Mouse (Mus musculus): ENCODE measurements around the gene Hoxa3.

The Hoxa3 gene

DNA sequence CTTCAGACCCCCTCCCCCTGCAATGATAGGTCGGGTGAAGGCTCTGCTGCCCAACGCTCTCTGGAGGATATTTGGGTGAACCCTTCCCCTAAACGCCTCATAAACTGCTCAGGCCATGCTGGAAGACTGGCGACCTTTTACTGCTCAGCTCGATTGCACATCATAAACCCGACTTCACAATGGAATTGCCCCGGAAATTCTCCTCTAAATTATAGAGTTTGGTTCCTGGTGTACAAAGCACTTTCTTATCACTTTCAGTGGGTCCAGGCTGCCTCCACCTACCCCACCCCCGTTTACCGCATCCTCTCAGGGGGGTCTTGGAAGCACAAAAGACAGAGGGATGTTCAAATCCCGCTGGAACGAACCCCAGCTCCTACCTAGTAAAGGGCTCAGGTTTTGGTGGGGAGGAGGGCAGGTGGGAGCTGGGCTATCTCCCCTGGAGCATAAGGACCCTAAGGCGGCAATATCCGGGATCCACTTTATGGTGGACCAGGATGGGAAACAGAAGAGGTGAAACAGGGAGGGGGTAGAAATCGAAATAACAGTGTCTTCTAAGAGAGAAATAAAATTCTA lies 5.6 kb upstream of the Hoxa3 start:
- DNase-seq = peak; percentile 45

DNA sequence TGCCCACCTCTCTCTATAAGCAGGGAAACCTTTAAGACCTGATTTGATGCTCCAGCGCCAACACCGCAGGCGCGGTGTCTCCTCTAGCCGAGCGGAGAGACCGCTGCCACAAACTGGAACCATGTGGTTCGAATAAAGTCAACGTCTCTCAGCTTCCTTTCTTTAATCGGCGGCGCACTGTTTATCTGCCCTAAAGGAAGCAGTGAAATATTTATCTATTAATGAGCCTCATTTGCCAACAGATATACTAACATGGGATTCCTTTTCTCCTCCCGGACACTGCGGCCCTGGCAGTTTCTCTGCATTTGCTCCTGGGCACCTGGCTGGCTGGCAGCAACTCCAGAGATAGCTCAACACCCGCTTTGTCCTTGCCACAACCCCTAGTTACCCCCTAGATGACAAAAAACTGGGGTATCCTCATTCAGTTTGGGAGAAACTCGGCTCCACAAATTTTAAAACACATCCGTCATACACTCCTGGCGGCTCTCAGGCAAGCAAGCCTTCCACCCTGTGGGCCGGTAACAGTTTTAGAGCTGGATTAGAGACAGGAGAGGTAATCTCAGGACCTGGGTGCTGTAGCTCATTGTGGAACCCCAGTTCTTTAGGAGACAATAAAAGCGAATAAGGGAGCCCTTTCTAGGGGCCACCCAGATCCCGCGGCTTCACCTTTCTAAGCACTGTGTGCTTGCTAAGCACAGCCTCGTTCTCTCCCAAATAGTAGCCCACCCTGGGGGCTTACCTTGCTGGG lies 4.9 kb upstream of the Hoxa3 start:
- DNase-seq = peak; percentile 52

DNA sequence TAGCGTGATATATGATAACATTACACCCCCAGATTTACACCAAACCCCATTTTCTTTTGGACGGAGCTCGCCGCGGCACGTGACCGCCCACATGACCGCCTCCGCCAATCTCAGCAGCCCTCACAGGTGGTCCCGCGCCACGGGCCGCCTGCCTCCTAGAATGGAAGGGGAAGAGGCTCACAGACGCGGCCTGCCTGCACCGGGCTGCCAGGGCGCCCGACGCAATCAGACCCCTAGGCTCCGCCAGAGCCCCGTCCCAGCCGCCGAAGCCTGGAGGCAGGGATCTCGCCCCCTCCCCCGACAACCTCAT lies 4.3 kb upstream of the Hoxa3 start:
- peak; percentile 96 for DNase-seq

DNA sequence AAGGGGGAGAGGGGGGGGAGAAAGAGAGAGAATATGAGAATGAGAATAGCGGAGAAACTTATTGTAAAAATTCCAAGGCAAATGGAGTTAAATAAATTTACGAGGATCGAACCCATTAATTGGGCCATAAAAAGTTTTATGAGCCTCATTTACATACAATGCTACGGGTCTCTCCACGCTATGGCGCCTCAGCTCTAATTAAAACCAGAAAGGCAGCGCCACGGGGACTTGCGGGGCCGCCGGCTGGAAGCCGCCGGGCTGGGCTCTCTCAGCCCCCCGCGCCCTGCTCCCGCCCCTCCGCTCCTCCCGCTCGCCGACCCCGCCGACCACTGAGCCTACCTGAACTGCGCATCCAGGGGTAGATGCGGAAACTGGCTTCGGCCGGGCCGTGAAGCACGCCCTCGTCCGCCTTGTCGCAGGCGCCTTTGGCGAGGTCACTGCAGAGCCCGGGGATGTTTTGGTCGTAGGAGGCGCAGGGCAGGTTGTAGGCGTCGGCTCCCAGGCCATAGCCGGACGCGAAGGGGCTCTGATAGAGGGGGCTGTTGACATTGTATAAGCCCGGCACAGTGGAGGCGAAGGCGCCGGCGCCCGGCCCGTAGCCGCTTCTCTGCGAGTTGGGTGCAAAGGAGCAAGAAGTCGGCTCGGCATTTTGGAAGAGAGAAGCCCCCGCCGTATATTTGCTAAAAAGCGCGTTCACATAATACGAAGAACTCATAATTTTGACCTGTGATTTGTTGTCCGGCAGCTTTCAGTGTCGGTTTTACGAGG lies 3.7 kb upstream of the Hoxa3 start:
- DNase-seq = no peak

GRCm38 (mm10) chr6:52215771-52216535 lies 2.8 kb upstream of the Hoxa3 start:
- DNase-seq = peak; percentile 52

GRCm38 (mm10) chr6:52215070-52215469 lies 1.9 kb upstream of the Hoxa3 start:
- DNase-seq = peak; percentile 31

DNA sequence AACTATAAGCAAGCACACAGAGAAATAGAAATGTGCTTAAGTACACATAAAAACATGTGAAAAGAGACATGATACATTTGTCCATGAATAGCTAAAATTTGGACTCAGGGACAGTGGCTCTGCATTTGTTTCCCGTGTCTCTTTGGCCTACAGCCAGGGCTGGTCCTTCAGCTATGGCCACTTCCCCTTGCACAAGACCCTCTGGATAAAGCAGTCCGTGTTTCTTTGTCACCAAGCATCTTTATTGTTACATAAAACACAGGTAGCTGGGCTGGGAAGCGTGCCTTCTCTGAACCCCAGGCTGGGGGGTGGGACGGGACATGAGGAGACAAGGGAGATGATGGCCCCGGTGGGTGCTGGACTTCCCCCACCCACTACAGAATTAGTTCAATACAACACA lies 1.1 kb upstream of the Hoxa3 start:
- peak; percentile 36 for DNase-seq

DNA sequence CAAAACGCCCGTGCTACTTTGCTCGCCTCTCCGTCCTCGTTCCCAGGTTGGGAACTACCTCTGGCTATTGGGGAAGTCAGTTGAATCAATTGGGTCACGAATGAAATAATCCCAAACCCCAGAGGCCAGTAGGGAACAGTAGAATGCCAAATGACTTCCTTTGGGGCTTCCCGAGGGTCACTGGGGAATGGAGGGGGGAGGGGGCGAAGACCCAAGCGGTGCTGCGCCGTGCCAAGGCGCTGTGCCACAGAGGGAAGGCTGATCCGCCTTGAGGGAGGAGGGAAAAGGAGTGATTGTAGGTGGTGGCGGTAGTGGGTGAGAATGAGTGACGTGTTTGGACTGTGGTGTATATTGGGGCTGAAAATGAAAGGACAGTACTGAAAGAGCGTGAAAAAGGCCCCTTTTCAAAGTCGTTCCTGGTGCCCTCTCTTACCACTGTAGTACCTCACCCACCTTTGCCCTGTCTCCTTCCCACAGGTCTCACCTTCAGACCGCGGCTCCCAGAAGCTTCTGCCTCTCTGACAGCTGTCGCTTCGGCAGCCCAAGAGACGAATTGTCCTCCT lies 499 bp downstream of the Hoxa3 start:
- peak; percentile 86 for DNase-seq

DNA sequence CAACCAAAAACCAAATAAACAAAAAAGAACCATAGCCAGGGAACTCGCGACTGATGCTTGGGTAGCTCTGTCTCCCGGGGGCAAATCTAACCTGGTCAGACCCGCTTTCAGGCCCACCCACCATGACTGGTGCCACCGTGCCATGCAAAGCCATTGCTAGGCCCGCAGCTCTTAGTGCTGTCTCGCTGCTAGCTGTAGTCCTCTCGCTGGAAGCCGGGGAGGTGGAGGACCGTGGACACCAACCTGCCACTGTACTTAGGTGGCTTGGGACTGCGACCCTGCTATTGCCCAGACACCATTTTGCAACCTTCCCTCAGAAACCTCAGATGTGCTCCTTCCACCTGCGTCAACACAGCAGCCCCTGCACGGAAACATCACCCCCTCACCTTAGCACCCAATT lies 1.2 kb downstream of the Hoxa3 start:
- DNase-seq = no peak

- peak; percentile 89 for DNase-seq
Measured at GRCm38 (mm10) chr6:52211170-52211935, 1.8 kb downstream of the Hoxa3 start.

GRCm38 (mm10) chr6:52209685-52210046 lies 3.5 kb downstream of the Hoxa3 start:
- DNase-seq = peak; percentile 37

DNA sequence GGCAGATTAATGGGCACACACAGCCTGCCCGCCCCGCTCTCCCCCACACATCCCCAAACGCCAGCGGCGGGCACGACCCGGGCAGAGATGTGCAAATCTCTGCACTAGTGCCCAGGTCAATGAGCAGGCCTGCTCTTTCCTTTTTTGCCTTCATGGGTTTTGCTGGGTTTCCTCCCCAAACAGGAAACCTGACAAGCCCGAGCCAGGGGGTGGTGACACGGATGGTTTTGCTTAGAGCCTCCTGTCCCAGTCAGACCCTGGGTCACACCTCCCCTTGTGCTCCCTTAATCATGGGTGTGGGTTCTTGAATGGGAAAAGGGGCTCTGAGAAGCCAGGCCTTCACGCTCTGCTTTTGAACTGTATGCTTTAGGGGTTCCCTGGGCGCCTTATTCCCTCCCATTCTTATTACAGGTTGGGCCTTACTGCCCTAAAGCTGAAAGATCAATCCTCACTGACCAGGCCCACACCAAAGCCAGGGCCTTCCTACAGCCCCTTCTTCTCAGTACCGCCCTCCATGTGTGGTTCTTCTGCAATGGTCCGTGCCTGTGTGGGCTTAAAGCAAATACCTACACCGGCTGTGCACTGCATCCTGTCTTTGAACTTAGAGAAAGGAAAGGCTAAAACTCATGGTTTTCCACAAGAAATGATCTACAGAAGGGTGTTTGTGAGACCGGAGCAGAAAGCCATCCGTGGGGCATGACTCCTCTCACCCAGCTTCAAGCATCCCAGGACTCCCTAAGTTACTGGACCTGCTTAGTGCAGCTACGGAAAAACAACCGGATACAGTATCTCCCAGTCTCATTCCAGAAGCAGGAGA lies 4.1 kb downstream of the Hoxa3 start:
- DNase-seq = no peak

DNA sequence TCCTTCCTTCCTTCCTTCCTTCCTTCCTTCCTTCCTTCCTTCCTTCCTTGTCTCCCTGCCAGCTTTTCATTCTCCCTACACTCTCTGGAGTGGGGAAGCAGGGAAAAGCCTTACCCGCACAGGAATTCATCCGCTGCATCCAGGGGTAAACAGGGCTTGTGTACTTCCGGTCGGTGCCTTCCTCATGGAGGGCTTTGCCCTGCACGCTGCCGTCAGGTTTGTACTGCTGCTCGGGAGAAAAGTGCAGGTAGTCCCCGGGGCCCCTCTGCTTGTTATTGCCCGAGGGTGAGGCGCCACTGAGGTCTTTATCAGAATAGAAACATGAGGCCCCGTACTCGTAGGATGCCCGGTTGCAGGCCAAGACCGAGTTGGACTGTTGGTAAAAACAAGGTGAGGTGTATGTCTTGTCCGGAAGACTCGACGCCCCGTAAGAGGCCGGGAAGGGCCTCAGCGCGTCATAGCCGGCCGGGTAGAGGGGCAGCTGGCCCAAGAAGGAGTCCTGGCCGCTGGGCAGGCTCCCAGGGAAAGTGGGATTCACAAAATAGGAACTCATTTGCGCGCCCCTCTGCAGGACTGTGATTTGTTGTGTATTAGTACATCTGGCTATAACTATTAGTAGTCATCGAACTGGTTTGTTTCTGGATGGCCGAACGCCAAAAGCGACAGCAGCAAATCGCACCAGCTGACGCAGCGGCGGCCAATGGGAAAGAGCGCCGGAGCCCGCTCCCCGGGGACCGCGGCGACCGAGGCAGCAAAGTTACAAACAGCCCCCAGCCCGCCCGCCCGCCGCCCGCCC lies 4.9 kb downstream of the Hoxa3 start, which contains the start of gene Hoxa6:
Hoxa6 (minus strand) TSS at position 651 of the 796 bp plus-strand sequence.
- DNase-seq = peak; percentile 72

DNA sequence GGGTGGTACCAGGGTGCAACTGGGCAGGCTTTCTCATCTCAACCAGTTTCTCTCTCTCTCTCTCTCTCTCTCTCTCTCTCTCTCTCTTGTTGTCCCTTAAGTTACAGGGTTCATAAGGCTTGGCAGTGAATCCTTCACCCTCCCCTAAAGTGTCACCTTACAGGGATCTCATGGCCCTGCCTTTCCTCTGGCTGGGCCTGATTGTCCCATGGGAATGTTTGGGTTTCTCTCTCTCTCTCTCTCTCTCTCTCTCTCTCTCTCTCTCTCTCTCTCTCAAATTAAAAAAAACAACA lies 5.5 kb downstream of the Hoxa3 start:
- no peak for DNase-seq

- no peak for DNase-seq
Measured at GRCm38 (mm10) chr6:52206882-52207683, 6.1 kb downstream of the Hoxa3 start.

DNA sequence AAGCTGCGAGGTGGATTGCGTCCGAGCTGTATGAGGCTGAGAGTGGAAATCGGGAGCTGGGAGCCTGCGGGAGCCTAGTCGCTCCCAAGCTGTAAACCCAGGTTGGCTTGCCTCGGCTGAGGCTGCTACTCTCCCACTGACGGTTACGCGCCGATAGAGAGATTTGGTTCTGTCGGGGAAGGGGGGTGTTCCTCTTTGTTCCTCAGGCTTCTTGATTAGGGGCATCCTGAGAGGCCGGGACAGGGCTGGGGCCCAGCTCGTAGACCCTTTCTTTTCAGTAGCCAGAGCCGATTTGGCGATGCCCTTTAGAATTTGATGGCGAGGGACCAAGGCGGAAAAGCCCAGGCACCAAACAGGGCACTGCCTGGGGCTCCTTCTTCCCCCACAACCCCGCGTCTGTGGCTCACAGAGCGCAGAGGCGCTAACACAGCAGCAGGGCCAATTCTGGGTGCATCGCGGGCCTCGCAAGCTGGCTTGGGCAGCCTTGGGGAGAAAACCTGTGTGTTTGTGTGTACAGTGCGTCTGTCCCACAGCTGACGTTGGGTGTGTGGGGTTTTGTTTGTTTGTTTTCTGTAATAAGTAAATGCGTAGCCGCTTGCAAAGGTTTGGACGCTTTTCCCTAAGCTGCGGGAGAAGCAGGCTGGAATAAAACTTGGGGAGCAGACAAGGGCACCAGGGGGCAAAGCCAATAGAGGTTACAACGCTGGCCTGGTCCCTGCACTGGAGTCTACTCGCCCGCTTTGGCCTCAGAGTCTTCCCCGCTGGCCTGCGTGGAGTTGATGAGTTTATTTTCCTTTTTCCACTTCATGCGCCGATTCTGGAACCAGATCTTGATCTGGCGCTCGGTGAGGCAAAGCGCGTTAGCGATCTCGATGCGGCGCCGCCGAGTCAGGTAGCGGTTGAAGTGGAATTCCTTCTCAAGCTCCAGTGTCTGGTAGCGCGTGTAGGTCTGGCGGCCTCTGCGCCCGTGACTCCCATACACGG lies 7.2 kb downstream of the Hoxa3 start:
- DNase-seq = peak; percentile 22

DNA sequence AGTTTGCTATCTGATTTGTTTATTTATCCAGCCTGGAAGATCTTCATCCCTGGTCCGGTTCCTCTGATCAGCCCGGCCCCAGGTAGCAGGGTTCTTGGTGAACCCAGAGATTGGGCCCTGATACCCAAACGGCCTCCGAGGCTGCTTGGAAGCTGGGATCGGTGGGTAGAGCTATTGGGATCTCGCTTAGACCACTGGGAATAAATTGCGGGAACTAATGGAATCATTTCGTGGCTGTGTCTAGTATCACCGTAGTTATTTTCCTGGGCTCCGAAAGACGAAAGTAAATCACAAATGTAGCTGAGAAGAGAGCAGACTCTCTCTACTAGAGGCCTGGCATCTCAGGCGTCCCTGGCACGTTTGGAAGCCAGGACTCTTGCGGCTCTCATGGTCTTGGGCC lies 7.9 kb downstream of the Hoxa3 start:
- no peak for DNase-seq

- DNase-seq = peak; percentile 96
Measured at GRCm38 (mm10) chr6:52204050-52204752, 8.9 kb downstream of the Hoxa3 start, which contains the start of gene Hoxa5. Gene Hoxa5 (minus strand): TSS chr6:52204587.

All from kidney, adult 9 months (tissue).